Mouse (Mus musculus): ENCODE measurements around the gene Bpifa2. TPM values are rescaled to one million over a fixed set of nuclear protein-coding genes. Genes with fewer than 3 reads are reported as not detected.
"Not testable (repeated sequence)": the region's sequence is repeated elsewhere in the genome, so short reads cannot be mapped to it uniquely, and the experiment has no call there.

Gene Bpifa2
- polyA plus RNA-seq, 1 experiment from 2014 or later = not detected

- no peak overlapping the region for H3K4me2 ChIP-seq (replicated peaks)
- H3K4me1 ChIP-seq = no peaks in the 10 kb centered on the region
- no peak overlapping the region for H3K9ac ChIP-seq (replicated peaks)
- no peak overlapping the region for H3K4me3 ChIP-seq
- ATAC-seq (ENCODE audit: low FRiP score, low read depth) = no peak
- WGBS = 76% methylated on average over 1 of the region's 1 CpGs
- no peak overlapping the region for H3K27ac ChIP-seq (replicated peaks)
- H3K9me3 ChIP-seq = no peaks in the 10 kb centered on the region
- no peaks in the 10 kb centered on the region for H3K36me3 ChIP-seq
- no peaks in the 10 kb centered on the region for H3K27me3 ChIP-seq
Observed at GRCm38 (mm10) chr2:154017990-154018389, 9.9 kb downstream of the Bpifa2 start.

DNA sequence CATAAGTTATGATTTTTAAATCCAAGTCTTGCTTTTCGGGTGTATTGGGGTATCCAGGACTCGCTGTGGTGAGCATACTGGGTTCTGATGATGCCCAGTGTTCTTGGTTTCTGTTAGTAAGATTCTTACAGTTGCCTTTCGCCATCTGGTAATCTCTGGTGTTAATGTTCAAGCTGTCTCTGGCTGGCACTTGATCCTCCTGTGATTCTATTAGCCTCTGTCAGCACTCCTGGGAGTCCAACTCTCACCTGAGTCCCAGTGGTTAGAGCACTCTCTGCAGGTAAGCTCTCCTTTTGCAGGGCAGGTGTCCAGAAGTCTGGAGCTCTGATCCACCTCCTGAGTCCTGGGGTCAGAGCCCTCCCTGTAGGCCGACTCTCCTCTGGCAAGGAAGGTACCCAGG lies 16.6 kb downstream of the Bpifa2 start:
- H3K4me1 ChIP-seq; H3K4me2 ChIP-seq (replicated peaks); H3K36me3 ChIP-seq; H3K27me3 ChIP-seq; H3K9me3 ChIP-seq; ATAC-seq (ENCODE audit: low FRiP score, low read depth); H3K9ac ChIP-seq (replicated peaks); H3K4me3 ChIP-seq; H3K27ac ChIP-seq (replicated peaks): not testable (repeated sequence)
- 83% methylated on average over 4 of the region's 4 CpGs for WGBS

GRCm38 (mm10) chr2:154038932-154039331 lies 30.9 kb downstream of the Bpifa2 start:
- ATAC-seq (ENCODE audit: low FRiP score, low read depth) = no peak
- Histone ChIP-seq H3K27me3 (no peaks in the 10 kb centered on the region), H3K9ac (replicated peaks) (no peak overlapping the region), H3K4me2 (replicated peaks) (no peak overlapping the region), H3K27ac (replicated peaks) (no peak overlapping the region), H3K36me3 (no peaks in the 10 kb centered on the region), H3K4me1 (no peaks in the 10 kb centered on the region), H3K4me3 (no peak overlapping the region), H3K9me3 (no peaks in the 10 kb centered on the region)
- WGBS = 61% methylated on average over 2 of the region's 2 CpGs

DNA sequence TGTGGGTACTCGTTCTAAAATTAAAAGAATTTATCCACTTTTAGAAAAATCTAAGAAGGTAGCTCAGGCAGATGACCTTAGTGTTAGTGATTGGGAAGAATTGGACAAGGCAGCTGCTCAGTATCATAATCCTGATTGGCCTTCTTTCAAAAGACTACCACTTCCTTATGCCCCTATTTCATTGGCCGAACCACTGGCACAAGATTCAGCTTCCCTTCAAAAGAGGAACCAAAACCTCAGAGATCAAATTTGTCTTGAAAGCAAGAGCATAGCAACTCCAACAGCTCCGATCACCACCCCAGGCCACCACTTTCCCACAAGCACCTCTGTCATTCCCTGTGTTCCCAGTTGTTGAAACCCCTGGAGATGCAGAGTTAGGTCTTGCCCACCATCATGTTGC lies 36.7 kb downstream of the Bpifa2 start:
- H3K9ac ChIP-seq (replicated peaks) = no peak overlapping the region
- no peaks in the 10 kb centered on the region for H3K27me3 ChIP-seq
- H3K36me3 ChIP-seq = no peaks in the 10 kb centered on the region
- H3K4me2 ChIP-seq (replicated peaks) = no peak overlapping the region
- H3K4me1 ChIP-seq = no peaks in the 10 kb centered on the region
- no peak overlapping the region for H3K27ac ChIP-seq (replicated peaks)
- H3K4me3 ChIP-seq = no peak overlapping the region
- ATAC-seq (ENCODE audit: low FRiP score, low read depth) = no peak
- no peaks in the 10 kb centered on the region for H3K9me3 ChIP-seq
- WGBS = 82% methylated on average over 3 of the region's 3 CpGs

GRCm38 (mm10) chr2:154058690-154059089 lies 50.6 kb downstream of the Bpifa2 start:
- Histone ChIP-seq H3K4me1 (no peaks in the 10 kb centered on the region), H3K9me3 (no peaks in the 10 kb centered on the region), H3K4me2 (replicated peaks) (no peak overlapping the region), H3K27ac (replicated peaks) (no peak overlapping the region), H3K27me3 (no peaks in the 10 kb centered on the region), H3K9ac (replicated peaks) (no peak overlapping the region), H3K4me3 (no peak overlapping the region), H3K36me3 (no peaks in the 10 kb centered on the region)
- 72% methylated on average over 2 of the region's 2 CpGs for WGBS
- no peak for ATAC-seq (ENCODE audit: low FRiP score, low read depth)

Other genes starting within 250 kb of the Bpifa2 start
- 0.05 TPM in 1 of 2 replicates, not detected in the other for gene Efcab8, start 228.3 kb upstream of the Bpifa2 start, polyA plus RNA-seq (2016; fragmentation: Nextera tagmentation; extraction: Ambion mirVana)
- not detected in 2 replicates for gene Sun5, start 137.2 kb upstream of the Bpifa2 start, polyA plus RNA-seq (2016; fragmentation: Nextera tagmentation; extraction: Ambion mirVana)
- not detected in 2 replicates for gene Bpifb2, start 133.2 kb upstream of the Bpifa2 start, polyA plus RNA-seq (2016; fragmentation: Nextera tagmentation; extraction: Ambion mirVana)
- not detected in 2 replicates for gene Bpifb6, start 107.9 kb upstream of the Bpifa2 start, polyA plus RNA-seq (2016; fragmentation: Nextera tagmentation; extraction: Ambion mirVana)
- gene Bpifb3, start 90.0 kb upstream of the Bpifa2 start, polyA plus RNA-seq (2016; fragmentation: Nextera tagmentation; extraction: Ambion mirVana) = not detected in 2 replicates
- not detected in 2 replicates for gene Bpifb4, start 70.1 kb upstream of the Bpifa2 start, polyA plus RNA-seq (2016; fragmentation: Nextera tagmentation; extraction: Ambion mirVana)
- gene Bpifa6, start 33.3 kb upstream of the Bpifa2 start, polyA plus RNA-seq (2016; fragmentation: Nextera tagmentation; extraction: Ambion mirVana) = not detected in 2 replicates
- gene Bpifa3, start 122.1 kb downstream of the Bpifa2 start, polyA plus RNA-seq (2016; fragmentation: Nextera tagmentation; extraction: Ambion mirVana) = not detected in 2 replicates
- not detected in 2 replicates for gene Bpifa1, start 134.6 kb downstream of the Bpifa2 start, polyA plus RNA-seq (2016; fragmentation: Nextera tagmentation; extraction: Ambion mirVana)
- gene Bpifa5, start 154.3 kb downstream of the Bpifa2 start, polyA plus RNA-seq (2016; fragmentation: Nextera tagmentation; extraction: Ambion mirVana) = not detected in 2 replicates
- not detected in 2 replicates for gene Bpifb1, start 182.6 kb downstream of the Bpifa2 start, polyA plus RNA-seq (2016; fragmentation: Nextera tagmentation; extraction: Ambion mirVana)
- gene Bpifb5, start 215.5 kb downstream of the Bpifa2 start, polyA plus RNA-seq (2016; fragmentation: Nextera tagmentation; extraction: Ambion mirVana) = 0.22 TPM in 1 of 2 replicates, not detected in the other
- not detected in 2 replicates for gene Bpifb9a, start 249.6 kb downstream of the Bpifa2 start, polyA plus RNA-seq (2016; fragmentation: Nextera tagmentation; extraction: Ambion mirVana)